Mouse (Mus musculus): ENCODE data around the gene Btbd19. TPM values are rescaled to one million over a fixed set of nuclear protein-coding genes. Genes with fewer than 3 reads are reported as not detected.
A peak's percentile ranks its signal among the peaks of the same experiment; 100 is the strongest.

Btbd19 gene
- polyA plus RNA-seq, 1 experiment, result 4.5 TPM

- H3K4me3 ChIP-seq (ENCODE audit: low read depth, low read length), result no peak overlapping the region
- H3K27me3 ChIP-seq (ENCODE audit: control insufficient read depth, insufficient read depth, low read length), result no peaks in the 10 kb centered on the region
- TF ChIP-seq POLR2A (IDR thresholded peaks at IDR 0.05; ENCODE audit: low read depth, low read length) (no peak), CTCF (IDR thresholded peaks at IDR 0.05; ENCODE audit: extremely low read depth, insufficient read length, insufficient replicate concordance, low read depth, low read length) (no peak)
- WGBS, result 68% methylated on average over 4 of the region's 4 CpGs
- H3K4me1 ChIP-seq (ENCODE audit: control insufficient read depth, insufficient read depth, insufficient read length, low read length), result peaks cover 32% of the 10 kb centered on the region
- no peak overlapping the region for H3K27ac ChIP-seq (ENCODE audit: insufficient read depth, low read depth, low read length)
- no peaks in the 10 kb centered on the region for H3K36me3 ChIP-seq (ENCODE audit: control insufficient read depth, insufficient read depth, low read length)
These were observed 3.3 kb downstream of the Btbd19 start for GRCm38 (mm10) chr4:117122209-117122608.

GRCm38 (mm10) chr4:117120445-117121414 lies 4.8 kb downstream of the Btbd19 start:
- TF ChIP-seq POLR2A (IDR thresholded peaks at IDR 0.05; ENCODE audit: low read depth, low read length) (peak; percentile 50; the same call in 1 of the 2 replicates), CTCF (IDR thresholded peaks at IDR 0.05; ENCODE audit: extremely low read depth, insufficient read length, insufficient replicate concordance, low read depth, low read length) (peak; percentile 80)
- H3K36me3 ChIP-seq (ENCODE audit: control insufficient read depth, insufficient read depth, low read length), result no peaks in the 10 kb centered on the region
- no peaks in the 10 kb centered on the region for H3K27me3 ChIP-seq (ENCODE audit: control insufficient read depth, insufficient read depth, low read length)
- under 1% methylated on average over 69 of the region's 69 CpGs for WGBS
- H3K27ac ChIP-seq (ENCODE audit: insufficient read depth, low read depth, low read length), result peak overlapping the region; percentile 78
- H3K4me1 ChIP-seq (ENCODE audit: control insufficient read depth, insufficient read depth, insufficient read length, low read length), result peaks cover 23% of the 10 kb centered on the region
- H3K4me3 ChIP-seq (ENCODE audit: low read depth, low read length), result peak overlapping the region; percentile 74

DNA sequence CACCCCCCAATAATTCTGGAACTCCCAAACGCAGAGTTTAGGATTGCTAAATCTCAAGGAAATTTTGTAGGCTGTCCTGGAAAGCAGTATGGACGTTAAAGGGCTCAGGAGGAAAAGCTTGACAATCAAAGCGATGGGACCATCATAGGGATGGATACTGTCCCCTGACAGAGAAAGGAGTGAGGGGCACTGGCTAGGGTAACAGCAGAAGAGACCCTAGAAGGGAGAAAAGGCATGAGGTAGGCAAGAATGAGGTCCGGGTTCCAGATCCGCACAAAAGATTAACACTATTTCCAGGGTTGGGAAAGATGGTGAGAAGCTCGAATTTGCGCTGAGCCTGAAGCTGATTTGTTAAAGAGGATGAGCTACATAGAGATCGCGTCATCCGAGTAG lies 5.5 kb downstream of the Btbd19 start:
- Histone ChIP-seq H3K4me3 (ENCODE audit: low read depth, low read length) (peak overlapping the region; percentile 74), H3K4me1 (ENCODE audit: control insufficient read depth, insufficient read depth, insufficient read length, low read length) (peaks cover 16% of the 10 kb centered on the region), H3K27me3 (ENCODE audit: control insufficient read depth, insufficient read depth, low read length) (no peaks in the 10 kb centered on the region), H3K27ac (ENCODE audit: insufficient read depth, low read depth, low read length) (peak overlapping the region; percentile 78), H3K36me3 (ENCODE audit: control insufficient read depth, insufficient read depth, low read length) (no peaks in the 10 kb centered on the region)
- TF ChIP-seq CTCF (IDR thresholded peaks at IDR 0.05; ENCODE audit: extremely low read depth, insufficient read length, insufficient replicate concordance, low read depth, low read length), result no peak
- TF ChIP-seq POLR2A (IDR thresholded peaks at IDR 0.05; ENCODE audit: low read depth, low read length), result no peak
- 4% methylated on average over 10 of the region's 10 CpGs for WGBS

- Histone ChIP-seq H3K4me3 (ENCODE audit: low read depth, low read length) (no peak overlapping the region), H3K36me3 (ENCODE audit: control insufficient read depth, insufficient read depth, low read length) (no peaks in the 10 kb centered on the region), H3K27me3 (ENCODE audit: control insufficient read depth, insufficient read depth, low read length) (no peaks in the 10 kb centered on the region), H3K4me1 (ENCODE audit: control insufficient read depth, insufficient read depth, insufficient read length, low read length) (peaks cover 14% of the 10 kb centered on the region), H3K27ac (ENCODE audit: insufficient read depth, low read depth, low read length) (peak overlapping the region; percentile 78; the same call in 1 of the 2 replicates)
- WGBS, result 75% methylated on average over 5 of the region's 5 CpGs
- TF ChIP-seq CTCF (IDR thresholded peaks at IDR 0.05; ENCODE audit: extremely low read depth, insufficient read length, insufficient replicate concordance, low read depth, low read length) (no peak), POLR2A (IDR thresholded peaks at IDR 0.05; ENCODE audit: low read depth, low read length) (no peak)
These were observed 5.9 kb downstream of the Btbd19 start for GRCm38 (mm10) chr4:117119636-117120035.

DNA sequence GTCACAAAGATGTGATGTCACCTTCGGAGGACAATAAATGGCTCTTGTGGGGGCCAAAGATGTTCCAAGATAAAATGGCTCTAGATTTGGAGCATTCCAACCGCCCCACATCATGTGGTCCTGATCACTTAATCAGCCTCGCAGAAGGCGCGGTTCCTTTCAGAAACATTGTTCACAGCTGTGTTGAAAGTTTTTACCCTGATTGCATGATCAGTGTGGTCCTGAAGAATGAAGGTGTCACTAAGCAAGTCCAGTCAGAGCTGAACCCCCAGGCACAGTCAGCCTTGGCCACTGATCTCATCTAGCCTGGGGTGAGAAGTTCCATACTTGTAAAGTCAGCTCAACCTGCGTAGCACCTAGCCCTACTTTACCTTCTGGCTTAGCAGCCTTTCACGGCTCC lies 7.6 kb downstream of the Btbd19 start:
- Histone ChIP-seq H3K27ac (ENCODE audit: insufficient read depth, low read depth, low read length) (no peak overlapping the region), H3K27me3 (ENCODE audit: control insufficient read depth, insufficient read depth, low read length) (no peaks in the 10 kb centered on the region), H3K4me3 (ENCODE audit: low read depth, low read length) (no peak overlapping the region), H3K36me3 (ENCODE audit: control insufficient read depth, insufficient read depth, low read length) (no peaks in the 10 kb centered on the region), H3K4me1 (ENCODE audit: control insufficient read depth, insufficient read depth, insufficient read length, low read length) (peaks cover 8% of the 10 kb centered on the region)
- TF ChIP-seq POLR2A (IDR thresholded peaks at IDR 0.05; ENCODE audit: low read depth, low read length), result no peak
- no peak for TF ChIP-seq CTCF (IDR thresholded peaks at IDR 0.05; ENCODE audit: extremely low read depth, insufficient read length, insufficient replicate concordance, low read depth, low read length)
- 87% methylated on average over 7 of the region's 7 CpGs for WGBS

GRCm38 (mm10) chr4:117115592-117115991 lies 9.9 kb downstream of the Btbd19 start:
- no peaks in the 10 kb centered on the region for H3K36me3 ChIP-seq (ENCODE audit: control insufficient read depth, insufficient read depth, low read length)
- H3K4me1 ChIP-seq (ENCODE audit: control insufficient read depth, insufficient read depth, insufficient read length, low read length), result peaks cover 4% of the 10 kb centered on the region; the same call in 1 of the 2 replicates
- no peaks in the 10 kb centered on the region for H3K27me3 ChIP-seq (ENCODE audit: control insufficient read depth, insufficient read depth, low read length)
- no peak overlapping the region for H3K4me3 ChIP-seq (ENCODE audit: low read depth, low read length)
- TF ChIP-seq CTCF (IDR thresholded peaks at IDR 0.05; ENCODE audit: extremely low read depth, insufficient read length, insufficient replicate concordance, low read depth, low read length), result no peak
- H3K27ac ChIP-seq (ENCODE audit: insufficient read depth, low read depth, low read length), result no peak overlapping the region
- WGBS, result 84% methylated on average over 5 of the region's 5 CpGs

- WGBS, result 96% methylated on average over 1 of the region's 1 CpGs
- Histone ChIP-seq H3K4me3 (ENCODE audit: low read depth, low read length) (no peak overlapping the region), H3K27ac (ENCODE audit: insufficient read depth, low read depth, low read length) (no peak overlapping the region), H3K4me1 (ENCODE audit: control insufficient read depth, insufficient read depth, insufficient read length, low read length) (peaks cover 4% of the 10 kb centered on the region; the same call in 1 of the 2 replicates), H3K36me3 (ENCODE audit: control insufficient read depth, insufficient read depth, low read length) (no peaks in the 10 kb centered on the region), H3K27me3 (ENCODE audit: control insufficient read depth, insufficient read depth, low read length) (no peaks in the 10 kb centered on the region)
- TF ChIP-seq CTCF (IDR thresholded peaks at IDR 0.05; ENCODE audit: extremely low read depth, insufficient read length, insufficient replicate concordance, low read depth, low read length), result no peak
- TF ChIP-seq POLR2A (IDR thresholded peaks at IDR 0.05; ENCODE audit: low read depth, low read length), result no peak
These were observed 12.3 kb downstream of the Btbd19 start for GRCm38 (mm10) chr4:117113237-117113636.
